Mouse (Mus musculus) midbrain, embryonic 14.5 days (tissue): ENCODE data around the gene Dnpep. TPM values are rescaled to one million over a fixed set of nuclear protein-coding genes. Genes with fewer than 3 reads are reported as not detected.
A peak's percentile ranks its signal among the peaks of the same experiment; 100 is the strongest.

Source experiments
- ATAC-seq: fragments of 200-750 bp; cut with Nextera tagmentation; 2 replicates; pipeline ENCODE4 v1.8.0; 2017; ENCODE audit warnings: moderate number of reproducible peaks, moderate library complexity; ENCODE audit not compliant: low FRiP score, low TSS enrichment
- DNase-seq: peaks from one replicate; pipeline ENCODE4 v3.0.0-alpha.2; 2015
- H3K27ac ChIP-seq: fragments of 300-500 bp; sonication (generic); replicated peaks from 2 replicates; pipeline ENCODE4 v1.5.1; 2014; ENCODE audit warnings: mild to moderate bottlenecking, low read depth, low read length, moderate library complexity
- H3K27me3 ChIP-seq: fragments of 300-500 bp; sonication (generic); 2 replicates; pipeline ENCODE4 v1.6.1; 2014; ENCODE audit warnings: low read length, control low read depth, mixed read lengths; ENCODE audit not compliant: control insufficient read depth, insufficient read depth
- H3K36me3 ChIP-seq: fragments of 300-500 bp; sonication (generic); 2 replicates; pipeline ENCODE4 v1.6.1; 2014; ENCODE audit warnings: low read length, control low read depth; ENCODE audit not compliant: control insufficient read depth, insufficient read depth
- H3K4me1 ChIP-seq: fragments of 300-500 bp; sonication (generic); 2 replicates; pipeline ENCODE4 v1.6.1; 2014; ENCODE audit warnings: mild to moderate bottlenecking, antibody characterized with exemption, low read length, control low read depth; ENCODE audit not compliant: control insufficient read depth, insufficient read depth
- H3K4me2 ChIP-seq: fragments of 300-500 bp; sonication (generic); 2 replicates; pipeline ENCODE4 v1.6.1; 2014; ENCODE audit warnings: mild to moderate bottlenecking, low read length, moderate library complexity
- H3K4me3 ChIP-seq: fragments of 300-500 bp; sonication (generic); replicated peaks from 2 replicates; pipeline ENCODE4 v1.5.1; 2014; ENCODE audit warnings: low read depth, low read length
- H3K9ac ChIP-seq: fragments of 300-500 bp; sonication (generic); replicated peaks from 2 replicates; pipeline ENCODE4 v1.6.1; 2014; ENCODE audit warnings: mild to moderate bottlenecking, low read length, moderate library complexity
- H3K9me3 ChIP-seq: fragments of 300-500 bp; sonication (generic); 2 replicates; pipeline ENCODE4 v1.6.1; 2016; ENCODE audit warnings: low read length, control low read depth, mixed read lengths; ENCODE audit not compliant: control insufficient read depth
- WGBS: fragments of 180-500 bp; shearing (Covaris S2); extraction: QIAGEN DNeasy Blood & Tissue Kit; methylation state at CpG from one replicate; pipeline ENCODE4 v1.1.7; 2014; 5-methylcytosine and 5-hydroxymethylcytosine counted together
- polyA plus RNA-seq: library from polyadenylated mRNA; unstranded; fragments of >200 nt; fragmentation: Nextera tagmentation; extraction: Ambion mirVana; gene quantifications from 2 replicates; pipeline ENCODE4 v1.2.1, GENCODE M21; 2014

Gene Dnpep
- polyA plus RNA-seq, 1 experiment from 2014 or later, result 146 TPM

DNA sequence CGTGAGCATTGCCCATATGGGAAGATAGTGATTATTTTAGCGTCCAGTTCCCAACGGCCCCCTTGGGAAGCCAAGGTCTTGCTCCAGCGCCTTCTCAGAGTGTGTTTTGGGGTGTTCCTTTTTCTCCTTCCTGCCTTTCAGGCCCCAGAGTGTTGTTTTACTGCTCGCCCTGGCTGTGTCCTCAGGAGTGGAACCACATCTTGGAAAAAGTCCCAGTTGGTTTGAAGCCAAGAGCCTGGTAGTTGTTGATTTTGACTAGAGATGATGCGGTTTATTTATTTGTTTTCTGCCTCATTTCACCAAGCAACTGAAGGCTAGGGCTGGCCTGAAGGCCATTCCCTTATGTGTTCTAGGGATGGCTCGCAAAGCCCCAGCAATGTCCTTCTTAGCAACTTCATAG lies 39.5 kb upstream of the Dnpep start:
- peaks cover 29% of the 10 kb centered on the region for H3K27me3 ChIP-seq

DNA sequence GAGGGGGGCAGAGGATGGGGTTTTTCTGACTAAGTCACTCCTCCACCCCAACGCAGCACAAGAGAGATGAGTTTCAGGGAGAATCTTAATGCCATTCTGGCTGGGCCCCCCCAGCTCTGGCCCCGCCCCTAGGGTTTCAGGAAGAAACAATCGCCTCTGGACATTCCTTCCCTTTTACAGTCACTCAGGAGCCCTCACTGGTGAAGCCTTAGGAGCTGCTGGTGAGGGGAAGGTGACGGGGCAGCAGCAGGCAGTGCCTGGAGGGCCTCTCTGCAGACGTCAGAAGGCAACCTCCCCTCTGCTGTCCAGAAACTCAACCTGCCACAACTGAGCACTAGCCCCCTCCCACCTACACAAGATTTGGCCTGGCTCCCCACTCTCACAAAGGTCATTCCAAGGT lies 31.5 kb upstream of the Dnpep start:
- no peaks in the 10 kb centered on the region for H3K9me3 ChIP-seq
- DNase-seq (no peak), ATAC-seq (no peak)
- peaks cover 8% of the 10 kb centered on the region; the same call in 1 of the 2 replicates for H3K4me1 ChIP-seq
- no peak overlapping the region for H3K4me3 ChIP-seq
- no peak overlapping the region for H3K4me2 ChIP-seq
- H3K27ac ChIP-seq, result no peak overlapping the region
- H3K36me3 ChIP-seq, result no peaks in the 10 kb centered on the region
- H3K27me3 ChIP-seq, result no peaks in the 10 kb centered on the region
- no peak overlapping the region for H3K9ac ChIP-seq
- 62% methylated on average over 5 of the region's 5 CpGs for WGBS

More for the DNA sequence above, 39.5 kb upstream of the Dnpep start:
- no peaks in the 10 kb centered on the region for H3K36me3 ChIP-seq
- 0 out of 2 replicates have a peak, but pooled peaks cover 3% of the 10 kb centered on the region for H3K4me1 ChIP-seq
- 81% methylated on average over 7 of the region's 7 CpGs for WGBS
- H3K27ac ChIP-seq, result no peak overlapping the region
- H3K9me3 ChIP-seq, result no peaks in the 10 kb centered on the region
- no peak overlapping the region for H3K4me3 ChIP-seq
- H3K9ac ChIP-seq, result no peak overlapping the region
- DNase-seq, result no peak
- no peak for ATAC-seq
- H3K4me2 ChIP-seq, result no peak overlapping the region

DNA sequence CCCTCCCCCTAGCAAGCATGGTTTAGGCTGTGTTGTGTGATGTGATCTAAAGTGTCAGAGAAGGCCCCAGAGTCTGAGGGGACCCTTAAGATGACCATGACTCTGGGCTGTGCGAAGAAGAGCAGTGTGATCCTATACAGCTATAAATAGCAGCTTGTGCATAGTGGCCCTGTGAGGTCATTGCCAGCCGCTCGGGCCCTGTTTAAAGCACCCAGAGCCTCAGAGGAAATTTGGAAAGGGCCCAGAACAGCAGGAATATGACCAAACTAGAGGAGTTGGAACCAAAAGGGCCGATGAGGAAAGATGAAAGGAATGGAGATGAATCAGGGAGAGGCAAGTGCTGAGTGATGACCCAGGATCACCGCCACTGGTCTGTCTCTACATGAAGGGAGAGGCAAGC lies 29.5 kb upstream of the Dnpep start:
- no peak overlapping the region for H3K4me3 ChIP-seq
- no peak for DNase-seq
- ATAC-seq, result no peak
- no peak overlapping the region for H3K27ac ChIP-seq
- no peaks in the 10 kb centered on the region for H3K36me3 ChIP-seq
- WGBS, result 91% methylated on average over 5 of the region's 5 CpGs
- no peak overlapping the region for H3K9ac ChIP-seq
- H3K4me2 ChIP-seq, result no peak overlapping the region
- no peaks in the 10 kb centered on the region for H3K27me3 ChIP-seq
- H3K4me1 ChIP-seq, result peaks cover 12% of the 10 kb centered on the region; the same call in 1 of the 2 replicates
- H3K9me3 ChIP-seq, result no peaks in the 10 kb centered on the region

DNA sequence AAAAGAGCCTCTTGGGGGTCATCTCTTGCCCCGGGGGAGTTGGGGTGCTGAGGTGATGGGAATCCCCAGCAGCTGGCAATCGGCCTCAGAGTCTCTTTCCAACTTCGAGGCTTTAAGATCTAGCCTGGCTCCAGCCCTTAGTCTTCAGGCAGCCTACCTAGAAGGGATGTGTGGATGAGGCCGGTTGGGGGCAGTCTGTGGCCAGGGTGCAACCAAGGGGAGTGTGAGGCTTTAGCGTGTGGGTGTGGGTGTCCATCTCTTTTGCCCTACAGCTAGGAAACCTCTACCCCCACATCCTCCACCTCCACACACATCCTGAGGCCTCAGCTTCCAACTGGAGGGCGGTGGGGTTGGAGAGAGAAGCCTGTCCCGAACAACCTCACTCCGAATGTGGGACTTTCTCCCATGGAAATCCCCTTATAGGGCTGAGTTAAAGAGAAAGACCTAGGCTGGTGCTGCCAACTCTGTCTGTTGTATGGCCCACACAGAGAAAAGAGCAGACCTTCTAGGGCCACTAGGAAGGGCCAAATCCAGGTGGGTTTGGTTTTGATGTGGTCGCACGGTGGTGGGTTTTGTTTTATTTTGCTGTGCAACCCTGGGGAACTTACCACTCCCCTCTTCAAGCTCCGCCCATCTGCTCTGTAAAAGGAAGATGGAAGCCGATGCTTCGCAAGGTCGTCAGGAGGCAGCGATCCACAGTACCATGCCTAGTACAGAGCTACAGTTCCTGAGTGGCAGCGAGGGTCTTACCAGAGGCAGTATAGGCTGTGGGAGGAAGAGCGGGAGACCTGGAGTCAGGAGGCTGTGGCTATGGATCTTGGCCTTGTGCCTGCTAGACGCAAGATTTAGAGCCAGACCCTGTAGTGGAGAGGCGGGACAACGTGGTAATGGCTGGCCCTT lies 27.5 kb upstream of the Dnpep start:
- no peak overlapping the region for H3K4me2 ChIP-seq
- H3K36me3 ChIP-seq, result no peaks in the 10 kb centered on the region
- 36% methylated on average over 20 of the region's 20 CpGs for WGBS
- H3K9ac ChIP-seq, result no peak overlapping the region
- H3K4me1 ChIP-seq, result peaks cover 14% of the 10 kb centered on the region; the same call in 1 of the 2 replicates
- no peak overlapping the region for H3K27ac ChIP-seq
- H3K27me3 ChIP-seq, result no peaks in the 10 kb centered on the region
- no peak overlapping the region for H3K4me3 ChIP-seq
- no peaks in the 10 kb centered on the region for H3K9me3 ChIP-seq
- ATAC-seq, result no peak
- no peak for DNase-seq

DNA sequence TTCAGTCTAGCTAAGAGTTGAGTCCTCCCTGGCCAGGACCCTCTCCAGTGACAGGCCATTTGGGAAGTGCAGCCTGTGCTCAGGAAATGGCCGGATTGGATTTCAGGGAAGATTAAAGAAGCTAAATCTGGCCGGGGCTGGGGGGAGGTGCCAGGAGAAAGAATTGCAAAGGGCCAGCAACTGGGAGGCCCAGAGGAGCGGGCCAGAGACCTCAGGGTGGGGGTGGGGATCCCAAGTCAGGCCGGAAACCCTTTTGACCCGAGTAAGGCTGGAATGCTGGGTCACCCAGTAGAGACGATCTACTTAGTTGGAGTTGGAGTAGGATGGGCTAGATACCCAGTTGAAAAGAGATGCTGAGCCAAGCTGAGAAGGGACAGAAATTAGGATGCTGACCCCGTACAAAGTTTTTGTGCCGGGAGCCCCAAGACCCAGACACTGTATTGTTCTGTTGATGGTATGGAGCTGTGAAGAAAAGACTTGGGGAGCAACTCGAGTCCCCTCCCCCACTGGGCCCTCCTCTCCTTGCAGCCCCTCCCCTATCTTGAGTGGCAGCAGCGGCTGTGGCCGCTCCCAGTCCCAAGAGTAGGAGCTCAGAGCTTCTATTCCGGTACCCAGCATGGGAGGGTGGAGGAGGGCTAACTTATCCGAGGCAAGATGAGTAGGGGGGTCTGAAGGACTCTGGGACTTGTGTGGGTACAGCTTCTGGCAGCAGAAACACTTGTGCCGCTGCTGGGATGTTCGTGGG lies 26.7 kb upstream of the Dnpep start:
- Histone ChIP-seq H3K9me3 (no peaks in the 10 kb centered on the region), H3K36me3 (no peaks in the 10 kb centered on the region), H3K27ac (0 out of 2 replicates have a peak overlapping the region, but pooled peaks have one; percentile 8), H3K27me3 (no peaks in the 10 kb centered on the region), H3K4me2 (peak overlapping the region; percentile 6; the same call in 1 of the 2 replicates), H3K4me3 (no peak overlapping the region), H3K9ac (no peak overlapping the region), H3K4me1 (peaks cover 19% of the 10 kb centered on the region)
- ATAC-seq (peak; percentile 26; the same call in 1 of the 2 replicates), DNase-seq (peak; percentile 49)
- WGBS, result 3% methylated on average over 15 of the region's 15 CpGs

DNA sequence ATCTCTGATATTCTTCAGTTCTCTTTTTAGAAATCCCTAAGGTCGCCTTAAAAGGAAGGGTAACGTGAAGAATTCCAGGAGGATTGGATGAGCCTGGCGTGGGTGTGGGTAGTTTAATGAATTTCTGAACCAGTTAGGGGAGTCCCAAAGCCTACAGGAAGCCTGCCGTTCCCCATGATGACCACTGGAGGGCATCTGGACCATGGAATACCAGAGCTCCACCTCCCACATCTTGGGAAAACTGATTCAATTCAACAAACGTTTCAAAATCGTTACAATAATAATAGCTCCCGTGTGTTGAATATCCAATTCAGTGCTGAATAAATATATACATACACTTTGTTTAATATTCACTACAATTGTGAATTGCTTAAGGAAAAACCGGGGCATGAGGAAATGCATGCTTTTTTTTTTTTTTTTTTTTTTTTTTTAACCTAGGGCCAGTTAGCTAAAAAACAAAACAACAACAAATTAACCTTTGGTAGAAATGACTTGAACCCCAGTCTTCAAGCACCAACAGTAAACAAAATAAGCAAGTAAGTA lies 25.2 kb upstream of the Dnpep start:
- WGBS, result under 1% methylated on average over 8 of the region's 8 CpGs

DNA sequence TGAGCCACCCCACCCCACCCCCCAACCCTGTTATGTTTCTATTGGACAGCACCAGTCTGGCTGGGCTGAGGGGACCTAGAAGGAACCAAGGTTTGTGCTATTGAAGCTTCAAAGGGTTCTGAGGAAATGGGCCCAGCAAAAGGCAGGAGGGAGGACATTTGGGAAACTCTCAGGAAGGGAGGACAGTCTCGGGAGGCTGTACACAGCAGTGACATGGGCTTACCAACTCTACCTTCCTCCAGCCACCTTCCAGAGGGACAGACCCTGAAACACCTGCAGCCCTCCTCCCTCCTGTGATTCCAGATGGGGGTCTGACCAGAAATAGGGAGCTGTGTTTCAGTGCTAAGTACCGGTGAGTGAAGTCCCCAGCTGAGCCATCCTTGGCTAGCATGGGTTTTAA lies 22.7 kb upstream of the Dnpep start:
- Histone ChIP-seq H3K27ac (no peak overlapping the region), H3K36me3 (no peaks in the 10 kb centered on the region), H3K27me3 (no peaks in the 10 kb centered on the region), H3K4me3 (no peak overlapping the region), H3K4me1 (peaks cover 43% of the 10 kb centered on the region), H3K9ac (no peak overlapping the region), H3K4me2 (no peak overlapping the region), H3K9me3 (no peaks in the 10 kb centered on the region)
- ATAC-seq (no peak), DNase-seq (no peak)
- 78% methylated on average over 2 of the region's 2 CpGs for WGBS

More for the DNA sequence above, 25.2 kb upstream of the Dnpep start:
- no peaks in the 10 kb centered on the region for H3K9me3 ChIP-seq
- peaks cover 33% of the 10 kb centered on the region for H3K4me1 ChIP-seq
- H3K36me3 ChIP-seq, result no peaks in the 10 kb centered on the region
- H3K9ac ChIP-seq, result no peak overlapping the region
- DNase-seq, result peak; percentile 93
- ATAC-seq, result no peak
- H3K4me3 ChIP-seq, result no peak overlapping the region
- H3K27me3 ChIP-seq, result no peaks in the 10 kb centered on the region
- no peak overlapping the region for H3K27ac ChIP-seq
- H3K4me2 ChIP-seq, result no peak overlapping the region

DNA sequence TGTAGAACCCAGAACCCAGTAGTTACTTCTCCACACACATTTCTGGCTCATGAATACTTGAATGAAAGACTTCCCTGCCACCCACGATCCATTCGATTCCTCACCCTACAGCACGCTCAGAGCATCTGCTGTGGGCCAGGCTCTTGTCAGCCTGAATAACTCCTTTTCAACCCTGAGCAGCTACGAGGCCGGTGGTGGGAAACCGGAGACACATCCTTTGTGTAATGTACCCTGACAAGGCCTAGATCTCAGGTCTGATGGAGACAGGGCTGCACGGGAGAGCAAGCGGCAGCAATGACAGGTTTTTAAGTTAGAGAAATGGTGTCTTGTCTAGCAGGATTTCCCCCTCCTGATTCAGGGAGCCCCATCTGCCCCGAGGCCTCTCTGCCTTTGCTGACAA lies 21.5 kb upstream of the Dnpep start:
- Histone ChIP-seq H3K4me1 (peaks cover 36% of the 10 kb centered on the region), H3K36me3 (no peaks in the 10 kb centered on the region), H3K4me2 (no peak overlapping the region), H3K9ac (peak overlapping the region; percentile 20; the same call in 1 of the 2 replicates), H3K4me3 (no peak overlapping the region), H3K27me3 (no peaks in the 10 kb centered on the region), H3K9me3 (no peaks in the 10 kb centered on the region), H3K27ac (peak overlapping the region; percentile 71)
- ATAC-seq, result no peak
- whole genome bisulfite sequencing, result 23% methylated on average over 9 of the region's 9 CpGs
- DNase-seq, result peak; percentile 65
